Mouse (Mus musculus): Measurements from ENCODE around the gene Adam1a. TPM values are rescaled to one million over a fixed set of nuclear protein-coding genes. Genes with fewer than 3 reads are reported as not detected.

Gene Adam1a
- total and polyA plus RNA-seq, 2 experiments from 2014 or later, result 2.4 to 17.0 TPM

- Histone ChIP-seq H3K4me3 (ENCODE audit: low read depth, low read length) (no peak overlapping the region), H3K4me2 (ENCODE audit: low read depth, low read length, poor library complexity, severe bottlenecking) (no peak overlapping the region), H3K27me3 (ENCODE audit: insufficient read depth, low read length) (no peaks in the 10 kb centered on the region), H3K27ac (ENCODE audit: low read depth, low read length) (no peak overlapping the region), H3K9me3 (ENCODE audit: low read length) (no peaks in the 10 kb centered on the region), H3K4me1 (ENCODE audit: insufficient read depth, low read length) (no peaks in the 10 kb centered on the region), H3K9ac (replicated peaks; ENCODE audit: low read length, poor library complexity, severe bottlenecking) (no peak overlapping the region), H3K36me3 (ENCODE audit: insufficient read depth, low read length) (peaks cover 37% of the 10 kb centered on the region)
- TF ChIP-seq CTCF (IDR thresholded peaks at IDR 0.05), result no peak
- no peak for DNase-seq (ENCODE audit: low spot score)
- WGBS, result 69% methylated on average over 8 of the region's 9 CpGs
- no peak for ATAC-seq (ENCODE audit: low FRiP score)
These were observed 24.7 kb upstream of the Adam1a start for GRCm38 (mm10) chr5:121569881-121570420.

GRCm38 (mm10) chr5:121566035-121566681 lies 20.9 kb upstream of the Adam1a start:
- Histone ChIP-seq H3K4me1 (ENCODE audit: insufficient read depth, low read length) (no peaks in the 10 kb centered on the region), H3K9ac (replicated peaks; ENCODE audit: low read length, poor library complexity, severe bottlenecking) (no peak overlapping the region), H3K36me3 (ENCODE audit: insufficient read depth, low read length) (peaks cover 16% of the 10 kb centered on the region; the same call in 1 of the 2 replicates), H3K4me3 (ENCODE audit: low read depth, low read length) (no peak overlapping the region), H3K4me2 (ENCODE audit: low read depth, low read length, poor library complexity, severe bottlenecking) (no peak overlapping the region), H3K9me3 (ENCODE audit: low read length) (no peaks in the 10 kb centered on the region), H3K27me3 (ENCODE audit: insufficient read depth, low read length) (no peaks in the 10 kb centered on the region), H3K27ac (ENCODE audit: low read depth, low read length) (no peak overlapping the region)
- TF ChIP-seq CTCF (IDR thresholded peaks at IDR 0.05), result no peak
- 92% methylated on average over 16 of the region's 16 CpGs for WGBS
- no peak for DNase-seq (ENCODE audit: low spot score)
- no peak for ATAC-seq (ENCODE audit: low FRiP score)

- 9% methylated on average over 11 of the region's 11 CpGs for WGBS
- no peak for ATAC-seq (ENCODE audit: low FRiP score)
These were observed 19.2 kb upstream of the Adam1a start for GRCm38 (mm10) chr5:121564468-121564895.

GRCm38 (mm10) chr5:121562436-121562835 lies 17.2 kb upstream of the Adam1a start:
- no peak overlapping the region for H3K4me2 ChIP-seq (ENCODE audit: low read depth, low read length, poor library complexity, severe bottlenecking)
- H3K4me1 ChIP-seq (ENCODE audit: insufficient read depth, low read length), result no peaks in the 10 kb centered on the region
- no peak overlapping the region for H3K4me3 ChIP-seq (ENCODE audit: low read depth, low read length)
- no peak for DNase-seq (ENCODE audit: low spot score)
- no peak overlapping the region for H3K27ac ChIP-seq (ENCODE audit: low read depth, low read length)
- TF ChIP-seq CTCF (IDR thresholded peaks at IDR 0.05), result no peak
- H3K9ac ChIP-seq (replicated peaks; ENCODE audit: low read length, poor library complexity, severe bottlenecking), result no peak overlapping the region
- WGBS, result 91% methylated on average over 3 of the region's 3 CpGs
- H3K9me3 ChIP-seq (ENCODE audit: low read length), result no peaks in the 10 kb centered on the region
- H3K36me3 ChIP-seq (ENCODE audit: insufficient read depth, low read length), result no peaks in the 10 kb centered on the region
- no peaks in the 10 kb centered on the region for H3K27me3 ChIP-seq (ENCODE audit: insufficient read depth, low read length)
- ATAC-seq (ENCODE audit: low FRiP score), result no peak

More at GRCm38 (mm10) chr5:121564468-121564895, 19.2 kb upstream of the Adam1a start:
- peaks cover 6% of the 10 kb centered on the region; the same call in 1 of the 2 replicates for H3K36me3 ChIP-seq (ENCODE audit: insufficient read depth, low read length)
- H3K9me3 ChIP-seq (ENCODE audit: low read length), result no peaks in the 10 kb centered on the region
- H3K9ac ChIP-seq (replicated peaks; ENCODE audit: low read length, poor library complexity, severe bottlenecking), result no peak overlapping the region
- no peak overlapping the region for H3K4me3 ChIP-seq (ENCODE audit: low read depth, low read length)
- 0 out of 2 replicates have a peak overlapping the region, but pooled peaks have one; percentile 7 for H3K4me2 ChIP-seq (ENCODE audit: low read depth, low read length, poor library complexity, severe bottlenecking)
- no peaks in the 10 kb centered on the region for H3K27me3 ChIP-seq (ENCODE audit: insufficient read depth, low read length)
- no peaks in the 10 kb centered on the region for H3K4me1 ChIP-seq (ENCODE audit: insufficient read depth, low read length)
- peak; percentile 85 for DNase-seq (ENCODE audit: low spot score)
- H3K27ac ChIP-seq (ENCODE audit: low read depth, low read length), result no peak overlapping the region
- TF ChIP-seq CTCF (IDR thresholded peaks at IDR 0.05), result peak; percentile 88

GRCm38 (mm10) chr5:121549196-121549595 lies 3.9 kb upstream of the Adam1a start:
- no peak for ATAC-seq (ENCODE audit: low FRiP score)
- no peak overlapping the region for H3K27ac ChIP-seq (ENCODE audit: low read depth, low read length)
- no peak overlapping the region for H3K9ac ChIP-seq (replicated peaks; ENCODE audit: low read length, poor library complexity, severe bottlenecking)
- 86% methylated on average over 7 of the region's 7 CpGs for WGBS
- no peak overlapping the region for H3K4me2 ChIP-seq (ENCODE audit: low read depth, low read length, poor library complexity, severe bottlenecking)
- H3K27me3 ChIP-seq (ENCODE audit: insufficient read depth, low read length), result no peaks in the 10 kb centered on the region
- no peak overlapping the region for H3K4me3 ChIP-seq (ENCODE audit: low read depth, low read length)
- no peaks in the 10 kb centered on the region for H3K9me3 ChIP-seq (ENCODE audit: low read length)
- no peak for DNase-seq (ENCODE audit: low spot score)
- peaks cover 11% of the 10 kb centered on the region for H3K4me1 ChIP-seq (ENCODE audit: insufficient read depth, low read length)
- no peak for TF ChIP-seq CTCF (IDR thresholded peaks at IDR 0.05)
- H3K36me3 ChIP-seq (ENCODE audit: insufficient read depth, low read length), result no peaks in the 10 kb centered on the region

- Histone ChIP-seq H3K9ac (replicated peaks; ENCODE audit: low read length, poor library complexity, severe bottlenecking) (no peak overlapping the region), H3K36me3 (ENCODE audit: insufficient read depth, low read length) (no peaks in the 10 kb centered on the region), H3K27ac (ENCODE audit: low read depth, low read length) (no peak overlapping the region), H3K4me2 (ENCODE audit: low read depth, low read length, poor library complexity, severe bottlenecking) (no peak overlapping the region), H3K9me3 (ENCODE audit: low read length) (no peaks in the 10 kb centered on the region), H3K4me3 (ENCODE audit: low read depth, low read length) (no peak overlapping the region; the same call in 1 of the 2 replicates), H3K4me1 (ENCODE audit: insufficient read depth, low read length) (peaks cover 12% of the 10 kb centered on the region), H3K27me3 (ENCODE audit: insufficient read depth, low read length) (no peaks in the 10 kb centered on the region)
- no peak for DNase-seq (ENCODE audit: low spot score)
- TF ChIP-seq CTCF (IDR thresholded peaks at IDR 0.05), result no peak
- WGBS, result 93% methylated on average over 3 of the region's 3 CpGs
- ATAC-seq (ENCODE audit: low FRiP score), result no peak
These were observed 1.8 kb upstream of the Adam1a start for GRCm38 (mm10) chr5:121547084-121547483.

Data from midbrain, postnatal 0 days (tissue).